Mouse (Mus musculus): ENCODE measurements around the gene Bid. TPM values are rescaled to one million over a fixed set of nuclear protein-coding genes. Genes with fewer than 3 reads are reported as not detected.
"Not testable (repeated sequence)": the region's sequence is repeated elsewhere in the genome, so short reads cannot be mapped to it uniquely, and the experiment has no call there.

The Bid gene
- polyA plus RNA-seq, 1 experiment from 2014 or later = 17.6 TPM

DNA sequence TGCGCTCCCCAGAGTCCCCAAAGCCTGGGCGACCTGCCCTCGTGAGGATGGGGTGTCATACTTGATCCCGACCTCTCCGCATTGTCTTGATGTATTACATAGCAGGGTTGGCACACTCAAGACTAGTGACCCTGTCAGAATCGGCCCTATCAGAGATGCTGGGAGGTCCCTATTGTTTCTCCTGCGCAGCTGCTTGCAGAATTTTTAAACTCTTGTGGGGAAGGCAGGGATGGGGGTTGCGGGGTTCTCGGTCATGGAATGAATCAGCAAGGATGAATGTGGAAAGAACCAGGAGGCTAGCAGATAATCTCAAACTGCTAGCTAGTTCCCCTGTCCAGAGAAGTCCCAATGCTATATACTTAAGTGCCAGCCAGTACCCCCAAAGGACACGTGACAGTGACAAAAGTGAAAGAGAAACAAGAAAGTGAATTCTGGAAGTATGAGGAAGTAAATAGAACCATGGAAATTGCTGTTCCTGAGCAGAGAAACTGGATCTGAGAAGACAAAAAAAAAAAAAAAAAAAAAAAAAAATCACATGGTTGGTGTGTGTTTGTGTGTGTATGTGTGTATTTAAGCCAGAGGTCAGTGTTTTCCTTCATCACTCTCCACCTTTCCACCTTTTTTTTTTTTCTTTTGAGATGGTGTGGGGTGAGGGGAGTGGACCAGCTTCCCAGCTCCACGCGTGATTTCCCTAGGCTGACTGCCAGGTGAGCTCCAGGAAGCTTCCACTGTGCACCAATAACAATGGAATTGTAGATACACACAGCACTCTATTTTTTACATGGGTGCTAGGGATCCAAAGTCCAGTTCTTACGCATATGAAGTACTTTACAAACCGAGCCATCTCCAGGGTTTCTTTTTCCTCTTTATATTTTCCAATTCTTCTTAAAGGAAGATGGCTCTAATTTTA lies 574 bp upstream of the Bid start:
- not testable (repeated sequence) for H3K9me3 ChIP-seq (replicated peaks; ENCODE audit: control insufficient read depth, low read length); DNase-seq (ENCODE audit: low spot score); ATAC-seq (replicated peaks; ENCODE audit: insufficient number of reproducible peaks, low FRiP score, low TSS enrichment, low read depth); H3K27ac ChIP-seq (replicated peaks; ENCODE audit: low read depth, low read length); H3K36me3 ChIP-seq (replicated peaks; ENCODE audit: control insufficient read depth, insufficient read depth, low read depth, low read length); H3K9ac ChIP-seq (replicated peaks; ENCODE audit: low read length); H3K4me1 ChIP-seq (ENCODE audit: control insufficient read depth, insufficient read depth, low read length); H3K27me3 ChIP-seq (ENCODE audit: control insufficient read depth, insufficient read depth, low read length)
- WGBS = 36% methylated on average over 8 of the region's 14 CpGs
- Histone ChIP-seq H3K4me3 (ENCODE audit: low read depth, low read length) (peak overlapping the region; percentile 59), H3K4me2 (ENCODE audit: low read depth, low read length) (peak overlapping the region; percentile 99)

DNA sequence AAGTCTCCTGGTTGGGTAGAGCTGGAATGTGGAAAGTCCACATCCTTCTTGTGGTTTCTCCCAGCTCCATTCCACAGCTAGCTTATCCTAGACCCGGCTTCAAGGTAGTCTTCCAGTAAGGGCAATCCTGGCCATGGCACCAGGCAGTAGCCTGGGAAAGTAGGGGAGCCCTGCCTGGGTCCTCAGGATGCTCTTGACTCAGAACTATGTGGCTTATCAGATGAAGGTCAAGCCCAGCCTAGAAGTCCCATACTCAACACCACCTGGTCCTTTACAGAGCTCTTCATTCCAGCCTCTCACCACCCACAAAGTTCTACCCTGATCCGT lies 1.0 kb downstream of the Bid start:
- no peaks in the 10 kb centered on the region for H3K4me1 ChIP-seq (ENCODE audit: control insufficient read depth, insufficient read depth, low read length)
- H3K9me3 ChIP-seq (replicated peaks; ENCODE audit: control insufficient read depth, low read length) = no peaks in the 10 kb centered on the region
- no peaks in the 10 kb centered on the region for H3K36me3 ChIP-seq (replicated peaks; ENCODE audit: control insufficient read depth, insufficient read depth, low read depth, low read length)
- 0 out of 2 replicates have a peak, but pooled peaks cover 2% of the 10 kb centered on the region for H3K27me3 ChIP-seq (ENCODE audit: control insufficient read depth, insufficient read depth, low read length)
- DNase-seq (ENCODE audit: low spot score) = no peak
- no peak overlapping the region for H3K4me2 ChIP-seq (ENCODE audit: low read depth, low read length)
- no peak overlapping the region for H3K4me3 ChIP-seq (ENCODE audit: low read depth, low read length)
- ATAC-seq (replicated peaks; ENCODE audit: insufficient number of reproducible peaks, low FRiP score, low TSS enrichment, low read depth) = no peak; the same call in 1 of the 2 replicates
- no peak overlapping the region for H3K9ac ChIP-seq (replicated peaks; ENCODE audit: low read length)
- WGBS = 29% methylated on average over 2 of the region's 2 CpGs
- H3K27ac ChIP-seq (replicated peaks; ENCODE audit: low read depth, low read length) = no peak overlapping the region

DNA sequence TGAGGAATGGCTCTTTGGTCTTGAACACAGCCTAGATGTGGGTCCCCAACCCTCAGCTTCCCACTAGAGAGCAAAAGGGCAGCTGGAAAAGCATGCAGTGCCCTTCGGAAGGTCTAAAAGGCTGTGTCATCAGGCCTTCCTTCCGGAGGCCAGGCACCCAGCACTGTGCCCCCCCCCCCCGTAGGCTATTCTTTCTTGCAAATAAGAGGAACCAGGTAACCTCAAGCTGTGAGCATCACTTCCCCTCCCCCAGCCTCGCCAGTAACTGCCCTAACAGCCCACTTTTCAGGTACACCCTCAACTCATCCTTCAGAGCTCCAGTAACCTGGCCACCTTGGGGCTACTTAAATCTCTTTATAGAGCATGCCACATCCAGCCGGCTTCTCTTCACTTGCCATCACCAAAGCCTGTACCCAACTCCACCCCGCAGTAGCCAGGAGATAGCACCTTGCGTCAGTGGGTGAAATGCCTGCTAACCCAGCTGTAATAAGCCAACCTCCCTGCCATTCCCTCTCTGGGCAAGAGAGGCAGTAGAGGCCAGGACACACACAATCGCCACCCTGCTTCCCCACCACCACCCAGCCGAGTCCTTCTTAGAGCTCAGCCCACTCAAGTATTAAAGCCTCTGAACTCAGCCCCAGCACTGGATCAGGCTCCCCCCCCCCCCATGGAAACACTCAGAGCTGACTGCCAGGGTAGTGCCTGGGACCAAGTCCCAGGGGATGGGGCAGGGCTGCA lies 1.6 kb downstream of the Bid start:
- H3K9me3 ChIP-seq (replicated peaks; ENCODE audit: control insufficient read depth, low read length) = no peaks in the 10 kb centered on the region
- DNase-seq (ENCODE audit: low spot score) (no peak), ATAC-seq (replicated peaks; ENCODE audit: insufficient number of reproducible peaks, low FRiP score, low TSS enrichment, low read depth) (no peak)
- no peak overlapping the region for H3K4me2 ChIP-seq (ENCODE audit: low read depth, low read length)
- H3K27me3 ChIP-seq (ENCODE audit: control insufficient read depth, insufficient read depth, low read length) = 0 out of 2 replicates have a peak, but pooled peaks cover 2% of the 10 kb centered on the region
- H3K4me3 ChIP-seq (ENCODE audit: low read depth, low read length) = no peak overlapping the region
- no peaks in the 10 kb centered on the region for H3K36me3 ChIP-seq (replicated peaks; ENCODE audit: control insufficient read depth, insufficient read depth, low read depth, low read length)
- H3K4me1 ChIP-seq (ENCODE audit: control insufficient read depth, insufficient read depth, low read length) = no peaks in the 10 kb centered on the region
- H3K9ac ChIP-seq (replicated peaks; ENCODE audit: low read length) = no peak overlapping the region
- H3K27ac ChIP-seq (replicated peaks; ENCODE audit: low read depth, low read length) = no peak overlapping the region
- WGBS = 51% methylated on average over 9 of the region's 9 CpGs

DNA sequence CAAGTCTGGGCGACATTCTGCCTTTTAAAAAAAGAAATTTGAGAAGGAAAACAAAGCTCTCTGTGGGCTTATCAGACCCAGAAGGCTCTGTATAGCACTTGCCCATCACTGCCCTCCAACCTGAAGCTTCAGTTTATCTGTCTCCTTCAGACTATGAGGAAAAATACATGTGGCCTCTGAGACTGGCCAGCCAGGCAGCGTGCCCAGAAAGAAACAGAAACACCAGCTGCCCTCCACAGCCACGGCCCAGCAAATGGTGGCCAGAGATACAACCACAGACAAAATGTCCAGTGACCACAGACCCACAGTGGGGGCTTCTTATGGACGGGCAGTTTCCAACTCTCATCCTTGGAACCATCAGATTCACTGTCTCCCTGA lies 2.1 kb downstream of the Bid start:
- no peak overlapping the region for H3K9ac ChIP-seq (replicated peaks; ENCODE audit: low read length)
- 0 out of 2 replicates have a peak, but pooled peaks cover 2% of the 10 kb centered on the region for H3K27me3 ChIP-seq (ENCODE audit: control insufficient read depth, insufficient read depth, low read length)
- no peaks in the 10 kb centered on the region for H3K9me3 ChIP-seq (replicated peaks; ENCODE audit: control insufficient read depth, low read length)
- 70% methylated on average over 4 of the region's 4 CpGs for WGBS
- H3K36me3 ChIP-seq (replicated peaks; ENCODE audit: control insufficient read depth, insufficient read depth, low read depth, low read length) = no peaks in the 10 kb centered on the region
- ATAC-seq (replicated peaks; ENCODE audit: insufficient number of reproducible peaks, low FRiP score, low TSS enrichment, low read depth) = no peak
- H3K27ac ChIP-seq (replicated peaks; ENCODE audit: low read depth, low read length) = no peak overlapping the region
- H3K4me2 ChIP-seq (ENCODE audit: low read depth, low read length) = no peak overlapping the region
- DNase-seq (ENCODE audit: low spot score) = no peak
- H3K4me3 ChIP-seq (ENCODE audit: low read depth, low read length) = no peak overlapping the region
- H3K4me1 ChIP-seq (ENCODE audit: control insufficient read depth, insufficient read depth, low read length) = no peaks in the 10 kb centered on the region

DNA sequence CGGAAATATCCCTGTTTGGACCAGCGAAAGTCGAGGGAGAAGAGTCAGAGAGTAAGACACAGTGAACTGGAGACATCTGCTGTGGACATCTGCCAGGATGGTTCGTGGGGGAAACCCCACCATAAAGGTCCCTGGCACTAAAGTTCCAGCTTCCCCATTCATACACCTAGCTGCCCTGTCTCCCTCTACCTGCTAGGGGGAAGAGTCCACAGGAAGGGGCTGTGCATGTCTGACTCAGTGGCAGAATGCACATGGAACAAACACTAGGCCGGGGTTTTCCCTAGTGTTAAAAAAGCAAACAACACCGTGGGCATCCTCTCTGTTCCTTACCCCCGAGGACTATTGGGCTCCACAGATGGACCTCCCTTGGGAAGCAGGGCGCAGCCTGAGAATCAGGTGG lies 2.9 kb downstream of the Bid start:
- ATAC-seq (replicated peaks; ENCODE audit: insufficient number of reproducible peaks, low FRiP score, low TSS enrichment, low read depth) (no peak), DNase-seq (ENCODE audit: low spot score) (no peak)
- no peak overlapping the region for H3K27ac ChIP-seq (replicated peaks; ENCODE audit: low read depth, low read length)
- H3K4me3 ChIP-seq (ENCODE audit: low read depth, low read length) = no peak overlapping the region
- 79% methylated on average over 8 of the region's 8 CpGs for WGBS
- H3K36me3 ChIP-seq (replicated peaks; ENCODE audit: control insufficient read depth, insufficient read depth, low read depth, low read length) = no peaks in the 10 kb centered on the region
- no peaks in the 10 kb centered on the region for H3K4me1 ChIP-seq (ENCODE audit: control insufficient read depth, insufficient read depth, low read length)
- 0 out of 2 replicates have a peak, but pooled peaks cover 2% of the 10 kb centered on the region for H3K27me3 ChIP-seq (ENCODE audit: control insufficient read depth, insufficient read depth, low read length)
- no peaks in the 10 kb centered on the region for H3K9me3 ChIP-seq (replicated peaks; ENCODE audit: control insufficient read depth, low read length)
- no peak overlapping the region for H3K9ac ChIP-seq (replicated peaks; ENCODE audit: low read length)
- no peak overlapping the region for H3K4me2 ChIP-seq (ENCODE audit: low read depth, low read length)

DNA sequence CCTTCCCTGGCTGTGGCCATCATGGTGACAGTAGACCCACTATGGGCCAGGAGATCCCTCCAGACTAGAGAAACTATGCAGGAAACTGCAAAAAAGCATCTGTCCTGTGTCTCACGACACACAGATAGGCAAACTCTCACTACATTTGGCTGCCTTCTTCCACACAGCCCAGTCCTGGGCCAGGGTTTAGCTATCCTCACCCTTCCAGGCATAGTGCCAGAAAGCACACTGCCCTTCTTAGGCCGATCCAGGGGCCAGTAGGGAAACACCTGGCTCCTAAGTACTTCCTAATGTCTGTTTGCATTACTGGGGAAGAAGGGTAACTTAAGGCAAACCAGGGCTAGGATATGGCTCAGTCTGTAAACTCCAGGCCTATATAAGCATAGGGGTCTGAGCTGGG lies 3.7 kb downstream of the Bid start:
- H3K9ac ChIP-seq (replicated peaks; ENCODE audit: low read length) = no peak overlapping the region
- 0 out of 2 replicates have a peak, but pooled peaks cover 2% of the 10 kb centered on the region for H3K27me3 ChIP-seq (ENCODE audit: control insufficient read depth, insufficient read depth, low read length)
- ATAC-seq (replicated peaks; ENCODE audit: insufficient number of reproducible peaks, low FRiP score, low TSS enrichment, low read depth) (no peak), DNase-seq (ENCODE audit: low spot score) (no peak)
- H3K27ac ChIP-seq (replicated peaks; ENCODE audit: low read depth, low read length) = no peak overlapping the region
- H3K9me3 ChIP-seq (replicated peaks; ENCODE audit: control insufficient read depth, low read length) = no peaks in the 10 kb centered on the region
- 53% methylated on average over 2 of the region's 2 CpGs for WGBS
- H3K4me3 ChIP-seq (ENCODE audit: low read depth, low read length) = no peak overlapping the region
- no peaks in the 10 kb centered on the region for H3K4me1 ChIP-seq (ENCODE audit: control insufficient read depth, insufficient read depth, low read length)
- no peak overlapping the region for H3K4me2 ChIP-seq (ENCODE audit: low read depth, low read length)
- no peaks in the 10 kb centered on the region for H3K36me3 ChIP-seq (replicated peaks; ENCODE audit: control insufficient read depth, insufficient read depth, low read depth, low read length)

DNA sequence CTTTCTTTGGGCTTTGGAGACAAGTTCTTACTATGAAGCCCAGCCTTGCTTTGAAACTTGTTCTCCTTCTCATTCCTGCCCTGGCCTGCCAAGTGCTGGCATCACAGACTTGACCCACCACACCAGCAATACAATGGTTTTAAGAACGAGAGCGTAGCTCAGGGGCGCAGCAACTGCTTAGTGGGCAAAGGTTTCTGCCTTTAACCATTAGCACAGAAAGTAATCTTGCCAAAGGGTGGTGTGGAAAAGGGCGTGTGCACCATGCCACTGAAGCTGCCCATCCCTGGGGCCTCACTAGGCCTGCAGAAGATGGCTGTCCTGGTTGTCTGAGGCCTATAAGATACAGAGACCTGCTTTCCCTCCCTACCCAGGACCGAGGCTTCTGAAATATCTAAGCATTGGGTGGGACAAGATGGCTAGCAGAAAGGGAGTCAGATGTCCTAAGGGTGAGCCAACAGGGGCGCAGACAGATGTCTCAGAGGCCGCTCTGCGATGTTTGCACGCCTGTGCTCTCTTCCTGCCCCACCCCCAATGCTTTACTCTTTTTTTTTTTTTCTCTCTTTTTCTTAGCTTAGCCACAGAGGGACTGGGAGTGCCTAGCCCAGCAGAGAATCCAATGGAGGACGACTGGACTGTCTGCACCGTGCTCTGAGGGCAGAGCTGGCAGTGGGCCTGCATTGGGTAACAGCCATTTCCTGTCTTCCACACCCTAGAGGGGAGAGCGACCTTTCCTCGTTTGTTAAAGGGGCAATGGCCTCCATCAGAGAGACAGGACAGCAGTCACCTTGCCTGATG lies 5.2 kb downstream of the Bid start:
- Histone ChIP-seq H3K27ac (replicated peaks; ENCODE audit: low read depth, low read length) (no peak overlapping the region), H3K27me3 (ENCODE audit: control insufficient read depth, insufficient read depth, low read length) (0 out of 2 replicates have a peak, but pooled peaks cover 2% of the 10 kb centered on the region), H3K4me2 (ENCODE audit: low read depth, low read length) (no peak overlapping the region), H3K4me3 (ENCODE audit: low read depth, low read length) (no peak overlapping the region), H3K4me1 (ENCODE audit: control insufficient read depth, insufficient read depth, low read length) (no peaks in the 10 kb centered on the region), H3K9ac (replicated peaks; ENCODE audit: low read length) (no peak overlapping the region), H3K9me3 (replicated peaks; ENCODE audit: control insufficient read depth, low read length) (no peaks in the 10 kb centered on the region), H3K36me3 (replicated peaks; ENCODE audit: control insufficient read depth, insufficient read depth, low read depth, low read length) (no peaks in the 10 kb centered on the region)
- ATAC-seq (replicated peaks; ENCODE audit: insufficient number of reproducible peaks, low FRiP score, low TSS enrichment, low read depth) (no peak), DNase-seq (ENCODE audit: low spot score) (no peak)
- 70% methylated on average over 13 of the region's 13 CpGs for WGBS

All from embryonic facial prominence, embryonic 11.5 days (tissue).